Mouse (Mus musculus): ENCODE measurements at regions not wholly inside any gene's neighbourhood (a gene's known extent, or its start where the extent isn't known, plus 50 kb on each side); places are given as distances from the start of the nearest gene placed in this dataset.

- no peak for ATAC-seq
These were observed 523.5 kb downstream of the Rnf144a start for GRCm38 (mm10) chr12:25891391-25892167.

- no peak for ATAC-seq
These were observed 524.3 kb downstream of the Rnf144a start for GRCm38 (mm10) chr12:25890722-25891121.

- ATAC-seq, result no peak
These were observed 531.3 kb downstream of the Rnf144a start for GRCm38 (mm10) chr12:25883771-25884171.

GRCm38 (mm10) chr12:25871816-25872215, 543.2 kb downstream of the Rnf144a start:
- no peak for ATAC-seq

GRCm38 (mm10) chr12:25871001-25871461, 544.0 kb downstream of the Rnf144a start:
- no peak for ATAC-seq

- no peak for ATAC-seq
These were observed 545.2 kb downstream of the Rnf144a start for GRCm38 (mm10) chr12:25869846-25870245.

GRCm38 (mm10) chr12:25865063-25865462, 550.0 kb downstream of the Rnf144a start:
- no peak for ATAC-seq

- ATAC-seq, result peak; percentile 88
These were observed 550.8 kb downstream of the Rnf144a start for GRCm38 (mm10) chr12:25864113-25864852.

- ATAC-seq, result no peak
These were observed 554.0 kb downstream of the Rnf144a start for GRCm38 (mm10) chr12:25861100-25861499.

GRCm38 (mm10) chr12:25858397-25858796, 556.7 kb downstream of the Rnf144a start:
- ATAC-seq, result no peak

GRCm38 (mm10) chr12:25830057-25830456, 585.0 kb downstream of the Rnf144a start:
- ATAC-seq, result no peak

GRCm38 (mm10) chr12:25827961-25828360, 587.1 kb downstream of the Rnf144a start:
- no peak for ATAC-seq

- no peak for ATAC-seq
These were observed 588.1 kb downstream of the Rnf144a start for GRCm38 (mm10) chr12:25826928-25827327.

GRCm38 (mm10) chr12:25826451-25826850, 588.6 kb downstream of the Rnf144a start:
- no peak for ATAC-seq

GRCm38 (mm10) chr12:25816248-25816647, 598.8 kb downstream of the Rnf144a start:
- no peak for ATAC-seq

GRCm38 (mm10) chr12:25795092-25795491, 620.0 kb downstream of the Rnf144a start:
- no peak for ATAC-seq

GRCm38 (mm10) chr12:25794571-25794970, 620.5 kb downstream of the Rnf144a start:
- ATAC-seq, result no peak

- ATAC-seq, result no peak
These were observed 622.4 kb downstream of the Rnf144a start for GRCm38 (mm10) chr12:25792571-25793075.

GRCm38 (mm10) chr12:25790956-25791355, 624.1 kb downstream of the Rnf144a start:
- ATAC-seq, result no peak

- ATAC-seq, result no peak
These were observed 629.1 kb downstream of the Rnf144a start for GRCm38 (mm10) chr12:25785646-25786606.

- ATAC-seq, result no peak
These were observed 630.7 kb downstream of the Rnf144a start for GRCm38 (mm10) chr12:25784401-25784800.

GRCm38 (mm10) chr12:25782972-25783717, 631.9 kb downstream of the Rnf144a start:
- ATAC-seq, result no peak

Measured in CD4-positive, CD25-positive, alpha-beta regulatory T cell, adult 4 months (primary cell).